9 mouse cellular contexts compared by ENCODE assay signal in genomic region chr9:123926041-123926440, GRCm38 (mm10). TPM values are rescaled to one million over a fixed set of nuclear protein-coding genes. Genes with fewer than 3 reads are reported as not detected.
A peak's percentile ranks its signal among the peaks of the same experiment; 100 is the strongest.
DNase-seq lines count a peak whose midpoint lies in the region; ATAC-seq and TF ChIP-seq lines count a peak whose summit lies in the region.
"Not testable (repeated sequence)": the region's sequence is repeated elsewhere in the genome, so short reads cannot be mapped to it uniquely, and the experiment has no call there.
"Had no signal": no experiment of that assay in that cellular context is flagged by ENCODE, and none has a peak within 500 bp of the region (broad histone marks: within the 10 kb centered on the region; RNA-seq: fewer than 3 reads in every experiment).

No protein-coding gene starts in this region.

- ATAC-seq in hindbrain, embryonic 13.5 days (ENCODE audit: low FRiP score); lung, postnatal 0 days: not testable (repeated sequence)

- 6% methylated on average over 5 of the region's 5 CpGs for WGBS in hindbrain, embryonic 13.5 days
- WGBS in lung, postnatal 0 days: 2% methylated on average over 5 of the region's 5 CpGs

- not testable (repeated sequence) for H3K9me3 ChIP-seq in hindbrain, embryonic 13.5 days; lung, postnatal 0 days (ENCODE audit: low read length)

- peak; percentile 86 for DNase-seq in NIH3T3 (ENCODE audit: low read depth)
- DNase-seq in cerebellum, postnatal 10 days: peak; percentile 74 to 87
- DNase-seq in forelimb bud, embryonic 11.5 days (ENCODE audit: low read depth, low spot score): peak; percentile 82
- peak; percentile 66 for DNase-seq in layer of hippocampus, adult 9-11 months
- DNase-seq in lung, postnatal 0 days (ENCODE audit: low spot score): peak; percentile 84
- DNase-seq in ovary, postnatal 14 days (ENCODE audit: low spot score): peak; percentile 56
- peak; percentile 55 to 81 for DNase-seq in thymus, postnatal 10 days (ENCODE audit: low spot score in 2 of 2)

- peak overlapping the region; percentile 58 for H3K4me3 ChIP-seq in hindbrain, embryonic 13.5 days
- not testable (repeated sequence) for H3K4me3 ChIP-seq in lung, postnatal 0 days (ENCODE audit: low read depth, low read length)

- TF ChIP-seq CTCF in lung, postnatal 0 days (IDR thresholded peaks at IDR 0.05): peak; percentile 80

- not testable (repeated sequence) for TF ChIP-seq EP300 in lung, postnatal 0 days (IDR thresholded peaks at IDR 0.05)

- H3K36me3 ChIP-seq in hindbrain, embryonic 13.5 days; lung, postnatal 0 days (ENCODE audit: insufficient read depth, low read length): not testable (repeated sequence)

- peak overlapping the region; percentile 98; the same call in 1 of the 2 replicates for H3K27ac ChIP-seq in hindbrain, embryonic 13.5 days
- not testable (repeated sequence) for H3K27ac ChIP-seq in lung, postnatal 0 days (ENCODE audit: low read length)

- H3K4me2 ChIP-seq in hindbrain, embryonic 13.5 days: peak overlapping the region; percentile 55
- H3K4me2 ChIP-seq in lung, postnatal 0 days (replicated peaks; ENCODE audit: low read depth, low read length): peak overlapping the region; percentile 82; the same call in 1 of the 2 replicates

- H3K9ac ChIP-seq in hindbrain, embryonic 13.5 days: peak overlapping the region; percentile 69; the same call in 1 of the 2 replicates
- not testable (repeated sequence) for H3K9ac ChIP-seq in lung, postnatal 0 days (replicated peaks; ENCODE audit: low read depth)

- H3K4me1 ChIP-seq in hindbrain, embryonic 13.5 days (replicated peaks); lung, postnatal 0 days (ENCODE audit: insufficient read depth, low read depth, low read length): not testable (repeated sequence)

- not testable (repeated sequence) for H3K27me3 ChIP-seq in hindbrain, embryonic 13.5 days; lung, postnatal 0 days (replicated peaks; ENCODE audit: insufficient read depth, low read length)

RNA-seq across cellular contexts. Expression of gene Ccr1, which starts 42.5 kb away (rescaled TPM):
- 1.2 TPM in 2 replicates for polyA plus RNA-seq in hindbrain, embryonic 13.5 days (2015; fragmentation: Nextera tagmentation; extraction: Ambion mirVana)
- 8.2 and 9.9 TPM in 2 replicates for polyA plus RNA-seq in lung, postnatal 0 days (2015; fragmentation: Nextera tagmentation; extraction: Ambion mirVana)

RNA-seq across cellular contexts. Expression of gene Ccr1l1, which starts 52.2 kb away (rescaled TPM):
- not detected in 2 replicates for polyA plus RNA-seq in hindbrain, embryonic 13.5 days (2015; fragmentation: Nextera tagmentation; extraction: Ambion mirVana)
- polyA plus RNA-seq in lung, postnatal 0 days (2015; fragmentation: Nextera tagmentation; extraction: Ambion mirVana): not detected in 2 replicates
- polyA plus RNA-seq: inflammation-experienced regulatory T-cells, adult 6 months had no signal
